Mouse (Mus musculus) midbrain, embryonic 15.5 days (tissue): Measurements from ENCODE around the gene Stag3. TPM values are rescaled to one million over a fixed set of nuclear protein-coding genes. Genes with fewer than 3 reads are reported as not detected.

ENCODE experiments used
- ATAC-seq: fragments of 200-750 bp; cut with Nextera tagmentation; replicated peaks from 2 replicates; pipeline ENCODE4 v1.8.0; 2017; ENCODE audit warnings: moderate TSS enrichment
- H3K27ac ChIP-seq: fragments of 300-500 bp; sonication (generic); 2 replicates; pipeline ENCODE4 v1.5.1; 2015; ENCODE audit warnings: mild to moderate bottlenecking, inconsistent platforms
- H3K27me3 ChIP-seq: fragments of 300-500 bp; sonication (generic); replicated peaks from 2 replicates; pipeline ENCODE4 v1.6.1; 2015; ENCODE audit warnings: inconsistent platforms
- H3K36me3 ChIP-seq: fragments of 300-500 bp; sonication (generic); replicated peaks from 2 replicates; pipeline ENCODE4 v1.6.1; 2015; ENCODE audit warnings: inconsistent platforms
- H3K4me1 ChIP-seq: fragments of 300-500 bp; sonication (generic); 2 replicates; pipeline ENCODE4 v1.6.1; 2015; ENCODE audit warnings: inconsistent platforms
- H3K4me2 ChIP-seq: fragments of 300-500 bp; sonication (generic); 2 replicates; pipeline ENCODE4 v1.6.1; 2015; ENCODE audit warnings: inconsistent platforms, mild to moderate bottlenecking, moderate library complexity
- H3K4me3 ChIP-seq: fragments of 300-500 bp; sonication (generic); 2 replicates; pipeline ENCODE4 v1.5.1; 2015; ENCODE audit warnings: mild to moderate bottlenecking, inconsistent platforms
- H3K9ac ChIP-seq: fragments of 300-500 bp; sonication (generic); 2 replicates; pipeline ENCODE4 v1.6.1; 2015; ENCODE audit warnings: mild to moderate bottlenecking, inconsistent platforms
- H3K9me3 ChIP-seq: fragments of 300-500 bp; sonication (generic); 2 replicates; pipeline ENCODE4 v1.6.1; 2016; ENCODE audit warnings: inconsistent platforms
- WGBS: fragments of 180-500 bp; shearing (Covaris S2); methylation state at CpG from one replicate; pipeline ENCODE4 v1.1.7; 2015; ENCODE audit warnings: mixed read lengths; 5-methylcytosine and 5-hydroxymethylcytosine counted together
- polyA plus RNA-seq: library from polyadenylated mRNA; unstranded; fragments of >200 nt; fragmentation: Nextera tagmentation; extraction: Ambion mirVana; gene quantifications from 2 replicates; pipeline ENCODE4 v1.2.1, GENCODE M21; 2015

The Stag3 gene
- polyA plus RNA-seq, 1 experiment from 2014 or later: 9.7 TPM

- Histone ChIP-seq H3K27me3 (no peaks in the 10 kb centered on the region), H3K9ac (no peak overlapping the region), H3K9me3 (no peaks in the 10 kb centered on the region), H3K4me1 (no peaks in the 10 kb centered on the region), H3K4me3 (no peak overlapping the region), H3K27ac (no peak overlapping the region), H3K36me3 (no peaks in the 10 kb centered on the region), H3K4me2 (no peak overlapping the region)
- no peak for ATAC-seq
- 90% methylated on average over 3 of the region's 3 CpGs for WGBS
Measured at GRCm38 (mm10) chr5:138343216-138343615, 63.2 kb downstream of the Stag3 start.

Other genes with a start within 250 kb of the Stag3 start
- not detected in 2 replicates for gene Smok3c, start 227.0 kb upstream of the Stag3 start, polyA plus RNA-seq
- gene Zkscan1, start 195.2 kb upstream of the Stag3 start, polyA plus RNA-seq: 24.5 and 25.8 TPM in 2 replicates
- 104 and 111 TPM in 2 replicates for gene Zscan21, start 163.3 kb upstream of the Stag3 start, polyA plus RNA-seq
- 31.6 and 33.7 TPM in 2 replicates for gene Zfp113, start 124.5 kb upstream of the Stag3 start, polyA plus RNA-seq
- gene Cops6, start 119.2 kb upstream of the Stag3 start, polyA plus RNA-seq: 310 and 323 TPM in 2 replicates
- gene Ap4m1, start 108.2 kb upstream of the Stag3 start, polyA plus RNA-seq: 28.5 and 30.5 TPM in 2 replicates
- gene Mcm7, start 107.8 kb upstream of the Stag3 start, polyA plus RNA-seq: 93.3 and 95.3 TPM in 2 replicates
- 83.6 and 86.5 TPM in 2 replicates for gene Taf6, start 92.8 kb upstream of the Stag3 start, polyA plus RNA-seq
- gene Cnpy4, start 92.8 kb upstream of the Stag3 start, polyA plus RNA-seq: 33.3 and 35.5 TPM in 2 replicates
- 15.1 and 18.5 TPM in 2 replicates for gene Mblac1, start 85.9 kb upstream of the Stag3 start, polyA plus RNA-seq
- gene Nxpe5, start 54.3 kb upstream of the Stag3 start, polyA plus RNA-seq: 0.06 TPM in 1 of 2 replicates, not detected in the other
- gene Lamtor4, start 24.8 kb upstream of the Stag3 start, polyA plus RNA-seq: 96.4 and 108 TPM in 2 replicates
- gene BC037034, start 16.2 kb upstream of the Stag3 start, polyA plus RNA-seq: 19.5 and 20.8 TPM in 2 replicates
- 2.1 and 2.9 TPM in 2 replicates for gene Gal3st4, start 7.4 kb upstream of the Stag3 start, polyA plus RNA-seq
- gene Gm43720, start 282 bp upstream of the Stag3 start, polyA plus RNA-seq: 0.04 and 0.09 TPM in 2 replicates
- gene Gpc2, start 235 bp upstream of the Stag3 start, polyA plus RNA-seq: 218 and 231 TPM in 2 replicates
- 0.22 TPM in 1 of 2 replicates, not detected in the other for gene Pvrig, start 61.7 kb downstream of the Stag3 start, polyA plus RNA-seq
- 70.4 and 79.7 TPM in 2 replicates for gene Zfp157, start 161.2 kb downstream of the Stag3 start, polyA plus RNA-seq